Mouse (Mus musculus) CH12.LX (cell line): ENCODE data around the gene Stag3.

Experiments used
- BHLHE40 ChIP-seq: IDR thresholded peaks from 2 replicates; pipeline ENCODE4 v1.6.1; 2011; ENCODE audit warnings: mild to moderate bottlenecking, low read depth, low read length, improper control_type of control experiment
- CTCF ChIP-seq, 2 experiments: IDR thresholded peaks in 1 of 2; conservative IDR thresholded peaks in 1 of 2; 2 replicates each; pipeline ENCODE4 v1.5.1; 2011 to 2012; ENCODE audit warnings: low read depth in 2 of 2, low read length in 2 of 2, improper control_type of control experiment in 1 of 2, inconsistent platforms in 1 of 2, mild to moderate bottlenecking in 1 of 2, moderate library complexity in 1 of 2
- MYC ChIP-seq: IDR thresholded peaks from 2 replicates; pipeline ENCODE4 v1.6.1; 2011; ENCODE audit warnings: low read depth, mild to moderate bottlenecking, improper control_type of control experiment, low read length
- POLR2A ChIP-seq: IDR thresholded peaks from 2 replicates; pipeline ENCODE4 v1.6.1; 2011; ENCODE audit warnings: low read depth, mild to moderate bottlenecking, improper control_type of control experiment, low read length
- ZNF384 ChIP-seq: IDR thresholded peaks from 2 replicates; pipeline ENCODE4 v1.6.1; 2012; ENCODE audit warnings: low read depth, low read length, improper control_type of control experiment, inconsistent platforms

- TF ChIP-seq CTCF (conservative IDR thresholded peaks at IDR 0.05 in 1 of 2, IDR thresholded peaks at IDR 0.05 in 1 of 2; ENCODE audit: low read depth in 2 of 2, low read length in 2 of 2) (no peak), ZNF384 (no peak), POLR2A (no peak), BHLHE40 (no peak), MYC (no peak)
Observed at GRCm38 (mm10) chr5:138281798-138282197, 1.8 kb downstream of the Stag3 start.
